Mouse (Mus musculus) ES-E14 (cell line): ENCODE data around the gene Nr2f2. TPM values are rescaled to one million over a fixed set of nuclear protein-coding genes. Genes with fewer than 3 reads are reported as not detected.
A peak's percentile ranks its signal among the peaks of the same experiment; 100 is the strongest.

Source experiments
- DNase-seq: peaks from one replicate; pipeline ENCODE4 v3.0.0-alpha.2; 2013; ENCODE audit warnings: low read depth, low spot score
- H3K27ac ChIP-seq: 2 replicates; pipeline ENCODE4 v1.5.1; 2012; ENCODE audit warnings: low read depth, mild to moderate bottlenecking, low read length, moderate library complexity, mixed read lengths; ENCODE audit not compliant: poor library complexity, insufficient read depth, severe bottlenecking
- H3K36me3 ChIP-seq: 2 replicates; pipeline ENCODE4 v1.6.1; 2012; ENCODE audit warnings: mild to moderate bottlenecking, low read length, moderate library complexity, mixed read lengths; ENCODE audit not compliant: control insufficient read depth, poor library complexity, insufficient read depth, severe bottlenecking
- H3K4me1 ChIP-seq, 2 experiments: fragments of 150-350 bp in 1 of 2; sonication (generic) in 1 of 2; 2 replicates each; pipeline ENCODE4 v1.6.1; 2012; ENCODE audit warnings: low read length in 2 of 2, mild to moderate bottlenecking in 1 of 2, mixed read lengths in 1 of 2; ENCODE audit not compliant: control insufficient read depth in 2 of 2, insufficient read depth in 2 of 2, poor library complexity in 1 of 2
- H3K4me3 ChIP-seq, 2 experiments: fragments of 150-350 bp in 1 of 2; sonication (generic) in 1 of 2; 2 replicates each; pipeline ENCODE4 v1.5.1; 2012; ENCODE audit warnings: low read length in 2 of 2, low read depth in 1 of 2, mild to moderate bottlenecking in 1 of 2, mixed read lengths in 1 of 2; ENCODE audit not compliant: insufficient read depth in 1 of 2, poor library complexity in 1 of 2, severe bottlenecking in 1 of 2
- H3K9ac ChIP-seq: 2 replicates; pipeline ENCODE4 v1.6.1; 2012; ENCODE audit warnings: low read depth, mild to moderate bottlenecking, low read length, mixed read lengths; ENCODE audit not compliant: poor library complexity, insufficient read depth, severe bottlenecking
- H3K9me3 ChIP-seq: fragments of 150-350 bp; sonication (generic); 2 replicates; pipeline ENCODE4 v1.6.1; 2012; ENCODE audit warnings: low read depth, mild to moderate bottlenecking, low read length; ENCODE audit not compliant: control insufficient read depth, insufficient read depth
- CHD2 ChIP-seq: IDR thresholded peaks from 2 replicates; pipeline ENCODE4 v1.6.1; 2014; ENCODE audit warnings: mild to moderate bottlenecking, low read depth, low read length, inconsistent platforms
- HCFC1 ChIP-seq: IDR thresholded peaks from 2 replicates; pipeline ENCODE4 v1.6.1; 2012; ENCODE audit warnings: low read length, inconsistent platforms, borderline replicate concordance; ENCODE audit not compliant: insufficient read depth
- MAFK ChIP-seq: IDR thresholded peaks from 2 replicates; pipeline ENCODE4 v1.6.1; 2014; ENCODE audit warnings: mild to moderate bottlenecking, low read depth, low read length, inconsistent platforms; ENCODE audit not compliant: insufficient read depth
- ZC3H11A ChIP-seq: IDR thresholded peaks from 2 replicates; pipeline ENCODE4 v1.6.1; 2012; ENCODE audit warnings: low read depth, mild to moderate bottlenecking, inconsistent platforms, low read length, borderline replicate concordance
- ZNF384 ChIP-seq: IDR thresholded peaks from 2 replicates; pipeline ENCODE4 v1.6.1; 2012; ENCODE audit warnings: low read depth, low read length, inconsistent platforms
- in situ Hi-C, 2 experiments: fragments of 600-800 bp; cut with MboI; formaldehyde crosslinking; loops; one replicate each; pipeline ENCODE4 v1.15.1; 2025; ENCODE audit warnings: low sequenced_read_pairs in 2 of 2, inconsistent platforms in 1 of 2; ENCODE audit not compliant: unreplicated experiment in 2 of 2
- total RNA-seq: library from RNA; depleted of rRNA; stranded (reverse); fragments of 300-350 nt; gene quantifications from 2 replicates; pipeline ENCODE4 v1.2.3, GENCODE M21; 2012

Gene Nr2f2
- total RNA-seq, 1 experiment = 1.3 TPM

GRCm38 (mm10) chr7:70357516-70358019 lies 9.0 kb downstream of the Nr2f2 start:
- DNase-seq = no peak
- in situ Hi-C loops = no loop called here
- H3K9ac ChIP-seq = no peak overlapping the region

DNA sequence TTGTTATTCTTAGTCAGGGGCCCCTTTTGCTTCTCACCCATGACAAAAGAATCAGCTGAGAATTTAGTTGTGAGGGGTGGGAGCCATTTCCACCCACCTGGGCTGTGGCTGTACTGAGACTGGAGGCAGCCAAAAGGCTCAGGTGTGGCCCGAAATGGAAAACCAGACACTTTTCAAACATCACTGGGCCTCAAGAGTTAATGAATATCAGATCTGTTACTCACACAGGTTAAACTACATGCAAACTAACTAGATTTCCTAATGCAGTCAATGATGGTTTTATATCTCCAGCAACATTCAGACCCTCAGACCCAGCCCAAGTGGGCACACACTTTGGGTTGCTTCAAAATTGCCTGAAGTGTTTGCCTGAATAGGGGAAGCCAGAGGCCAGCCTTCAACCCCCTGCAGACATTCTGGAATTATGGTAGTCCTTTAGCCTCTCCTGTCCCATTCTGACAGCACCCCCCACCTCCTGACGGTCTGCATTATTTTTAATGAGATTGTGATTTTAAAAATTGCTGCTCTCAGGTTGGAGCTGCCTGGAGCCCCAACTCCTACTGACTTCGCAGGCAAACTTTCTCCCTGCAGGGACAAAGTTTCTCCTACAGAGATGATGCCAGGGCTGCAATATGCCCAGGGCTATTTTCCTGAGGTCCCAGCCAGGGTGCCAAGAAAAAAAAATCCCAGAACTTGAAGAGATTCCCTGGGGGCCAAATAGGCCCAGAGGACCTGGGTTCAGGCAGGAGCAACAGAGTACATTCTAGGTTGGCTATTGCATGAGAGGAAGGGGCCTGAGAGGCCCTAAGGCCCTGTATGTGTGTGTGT lies 9.6 kb downstream of the Nr2f2 start:
- TF ChIP-seq MAFK (no peak), ZNF384 (no peak), HCFC1 (no peak), ZC3H11A (no peak), CHD2 (no peak)
- Histone ChIP-seq H3K4me1 (peaks cover 0 to 7% of the 10 kb centered on the region in 2 experiments; a peak in 1 of 4 replicates), H3K9ac (no peak overlapping the region), H3K36me3 (no peaks in the 10 kb centered on the region), H3K4me3 (no peak overlapping the region), H3K9me3 (no peaks in the 10 kb centered on the region), H3K27ac (no peak overlapping the region)
- in situ Hi-C loops = no loop called here
- no peak for DNase-seq

More at GRCm38 (mm10) chr7:70357516-70358019, 9.0 kb downstream of the Nr2f2 start:
- no peaks in the 10 kb centered on the region for H3K9me3 ChIP-seq
- H3K36me3 ChIP-seq = no peaks in the 10 kb centered on the region
- peak overlapping the region in 1 of 2 experiments; percentile 12; a peak in 1 of 4 replicates for H3K4me3 ChIP-seq
- no peak overlapping the region for H3K27ac ChIP-seq
- H3K4me1 ChIP-seq = peaks cover 0 to 7% of the 10 kb centered on the region in 2 experiments; a peak in 1 of 4 replicates
- TF ChIP-seq ZNF384 = no peak
- TF ChIP-seq ZC3H11A = no peak

DNA sequence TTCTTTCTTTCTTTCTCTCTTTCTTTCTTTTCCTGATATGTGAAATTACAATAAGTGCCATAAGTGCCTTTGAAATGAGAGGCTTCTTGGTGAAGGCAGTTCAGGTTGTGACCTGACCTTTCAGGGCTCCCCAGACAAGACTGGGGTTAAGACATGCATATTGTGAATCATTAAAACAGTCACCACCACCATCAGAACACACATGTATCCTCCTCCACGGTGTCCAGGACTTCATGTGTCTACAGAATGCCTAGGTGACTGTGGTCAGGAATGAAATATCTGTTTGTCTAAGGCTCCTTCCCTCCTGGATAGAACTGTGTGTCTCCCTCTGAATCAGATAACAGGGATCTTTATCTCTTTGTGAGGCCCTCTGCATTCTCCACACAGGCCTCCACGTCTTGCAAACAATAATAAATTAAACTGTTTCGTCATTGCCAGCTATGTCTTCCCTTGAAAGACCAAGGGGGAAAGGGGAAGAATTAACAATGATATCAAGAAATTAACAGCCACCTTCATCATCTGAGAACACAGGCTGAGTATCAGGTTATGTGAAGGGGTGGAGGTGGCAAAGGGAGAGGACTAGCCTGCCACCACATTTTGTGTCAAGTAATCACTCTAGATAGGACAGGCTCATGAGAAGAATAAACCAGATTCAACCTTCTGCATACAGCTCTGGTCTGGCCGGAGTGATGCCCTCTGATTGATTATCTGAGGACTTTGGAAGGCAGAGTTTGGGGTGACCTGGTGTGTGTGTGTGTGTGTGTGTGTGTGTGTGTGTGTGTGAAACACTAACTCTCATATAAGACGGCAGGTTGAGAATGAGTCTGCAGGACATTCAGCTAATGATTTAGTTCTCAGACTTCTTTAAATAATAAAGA lies 10.6 kb downstream of the Nr2f2 start:
- no peak overlapping the region for H3K27ac ChIP-seq
- no peak overlapping the region for H3K4me3 ChIP-seq
- no peak overlapping the region for H3K9ac ChIP-seq
- H3K9me3 ChIP-seq = no peaks in the 10 kb centered on the region
- in situ Hi-C loops = no loop called here
- no peaks in the 10 kb centered on the region for H3K36me3 ChIP-seq
- TF ChIP-seq CHD2 = no peak
- no peak for TF ChIP-seq MAFK
- TF ChIP-seq HCFC1 = no peak
- no peak for TF ChIP-seq ZNF384
- no peak for TF ChIP-seq ZC3H11A
- peaks cover 0 to 7% of the 10 kb centered on the region in 2 experiments; a peak in 1 of 4 replicates for H3K4me1 ChIP-seq
- DNase-seq = no peak

- Histone ChIP-seq H3K4me3 (no peak overlapping the region), H3K9ac (no peak overlapping the region), H3K4me1 (peaks cover 0 to 7% of the 10 kb centered on the region in 2 experiments; a peak in 1 of 4 replicates), H3K27ac (no peak overlapping the region), H3K9me3 (no peaks in the 10 kb centered on the region), H3K36me3 (no peaks in the 10 kb centered on the region)
- in situ Hi-C loops = no loop called here
- no peak for DNase-seq
- no peak for TF ChIP-seq MAFK
- TF ChIP-seq ZC3H11A = no peak
- TF ChIP-seq HCFC1 = no peak
- TF ChIP-seq CHD2 = no peak
- no peak for TF ChIP-seq ZNF384
These were observed 11.2 kb downstream of the Nr2f2 start for GRCm38 (mm10) chr7:70355357-70355620.
